Mouse (Mus musculus) liver, embryonic 16.5 days (tissue): ENCODE data around the gene Agpat4. TPM values are rescaled to one million over a fixed set of nuclear protein-coding genes. Genes with fewer than 3 reads are reported as not detected.

ENCODE experiments used
- ATAC-seq: fragments of 200-750 bp; cut with Nextera tagmentation; 2 replicates; pipeline ENCODE4 v1.8.0; 2017; ENCODE audit warnings: low read depth, mild to moderate bottlenecking, moderate number of reproducible peaks, moderate library complexity
- H3K27ac ChIP-seq: fragments of 300-500 bp; sonication (generic); 2 replicates; pipeline ENCODE4 v1.5.1; 2014; ENCODE audit warnings: mild to moderate bottlenecking, low read length
- H3K27me3 ChIP-seq: fragments of 300-500 bp; sonication (generic); 2 replicates; pipeline ENCODE4 v1.6.1; 2014; ENCODE audit warnings: low read depth, low read length, mixed read lengths; ENCODE audit not compliant: control insufficient read depth, insufficient read depth
- H3K36me3 ChIP-seq: fragments of 300-500 bp; sonication (generic); 2 replicates; pipeline ENCODE4 v1.6.1; 2014; ENCODE audit warnings: mild to moderate bottlenecking; ENCODE audit not compliant: control insufficient read depth, insufficient read depth
- H3K4me1 ChIP-seq: fragments of 300-500 bp; sonication (generic); 2 replicates; pipeline ENCODE4 v1.6.1; 2014; ENCODE audit warnings: low read depth, low read length, mixed read lengths; ENCODE audit not compliant: control insufficient read depth
- H3K4me2 ChIP-seq: fragments of 300-500 bp; sonication (generic); 2 replicates; pipeline ENCODE4 v1.6.1; 2014; ENCODE audit warnings: low read depth, low read length, mixed read lengths
- H3K4me3 ChIP-seq: fragments of 300-500 bp; sonication (generic); 2 replicates; pipeline ENCODE4 v1.5.1; 2014; ENCODE audit warnings: low read depth, mild to moderate bottlenecking, low read length
- H3K9ac ChIP-seq: fragments of 300-500 bp; sonication (generic); 2 replicates; pipeline ENCODE4 v1.6.1; 2014; ENCODE audit warnings: low read depth, low read length
- H3K9me3 ChIP-seq: fragments of 300-500 bp; sonication (generic); replicated peaks from 2 replicates; pipeline ENCODE4 v1.6.1; 2016; ENCODE audit warnings: low read length; ENCODE audit not compliant: control insufficient read depth
- WGBS: fragments of 180-500 bp; shearing (Covaris S2); extraction: QIAGEN DNeasy Blood & Tissue Kit; methylation state at CpG from one replicate; pipeline ENCODE4 v1.1.7; 2014; ENCODE audit not compliant: insufficient replicate concordance; 5-methylcytosine and 5-hydroxymethylcytosine counted together
- polyA plus RNA-seq: library from polyadenylated mRNA; unstranded; fragments of >200 nt; fragmentation: Nextera tagmentation; extraction: Ambion mirVana; gene quantifications from 2 replicates; pipeline ENCODE4 v1.2.1, GENCODE M21; 2015

The Agpat4 gene
- 27.2 and 27.8 TPM in 2 replicates for polyA plus RNA-seq

GRCm38 (mm10) chr17:12118561-12118925 lies at the start of gene Agpat4:
Gene Agpat4, plus strand, starts transcription at chr17:12118704.
- Histone ChIP-seq H3K27ac (peak within 1 kb of the TSS; percentile 93), H3K4me3 (peak within 1 kb of the TSS; percentile 81), H3K4me2 (peak within 1 kb of the TSS; percentile 98), H3K9ac (peak within 1 kb of the TSS; percentile 93), H3K36me3 (no peaks in the 10 kb centered on the region), H3K4me1 (peaks cover 29% of the 10 kb centered on the region), H3K27me3 (no peaks in the 10 kb centered on the region), H3K9me3 (peaks cover 3% of the 10 kb centered on the region; the same call in 1 of the 2 replicates)
- peak; percentile 58 for ATAC-seq
- 1% methylated on average over 13 of the region's 13 CpGs for WGBS

DNA sequence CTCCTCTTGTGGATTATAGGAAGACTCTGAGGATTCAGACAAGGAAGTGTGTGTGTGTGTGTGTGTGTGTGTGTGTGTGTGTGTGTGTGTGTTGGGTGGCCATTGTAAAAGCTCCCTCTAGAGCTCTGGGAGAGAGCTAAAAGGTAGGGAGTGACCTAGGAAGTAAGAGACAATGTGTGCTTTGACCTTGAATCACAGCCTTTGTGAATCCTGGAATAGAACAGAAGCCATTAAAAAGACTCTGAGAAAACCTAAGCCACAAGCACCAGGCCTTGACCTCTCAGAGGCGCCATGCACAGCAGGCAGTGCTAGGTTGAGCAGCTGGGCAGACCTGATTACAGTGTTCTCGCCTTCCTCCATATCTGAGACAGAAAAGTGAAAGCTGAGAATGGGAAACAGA lies 41.7 kb upstream of the Agpat4 start:
- Histone ChIP-seq H3K9me3 (no peaks in the 10 kb centered on the region), H3K4me2 (no peak overlapping the region), H3K27ac (no peak overlapping the region), H3K36me3 (no peaks in the 10 kb centered on the region), H3K27me3 (no peaks in the 10 kb centered on the region), H3K4me1 (no peaks in the 10 kb centered on the region), H3K9ac (no peak overlapping the region), H3K4me3 (no peak overlapping the region)
- no peak for ATAC-seq
- whole genome bisulfite sequencing = 52% methylated on average over 2 of the region's 2 CpGs

- Histone ChIP-seq H3K27me3 (no peaks in the 10 kb centered on the region), H3K36me3 (no peaks in the 10 kb centered on the region), H3K4me2 (no peak overlapping the region), H3K4me1 (no peaks in the 10 kb centered on the region), H3K27ac (no peak overlapping the region), H3K9me3 (no peaks in the 10 kb centered on the region), H3K9ac (no peak overlapping the region), H3K4me3 (no peak overlapping the region)
- ATAC-seq = no peak
- 43% methylated on average over 20 of the region's 20 CpGs for WGBS
Measured at GRCm38 (mm10) chr17:12080656-12081495, 37.6 kb upstream of the Agpat4 start.

GRCm38 (mm10) chr17:12082201-12082600 lies 36.3 kb upstream of the Agpat4 start:
- H3K9me3 ChIP-seq = no peaks in the 10 kb centered on the region
- H3K27ac ChIP-seq = no peak overlapping the region
- H3K4me2 ChIP-seq = no peak overlapping the region
- H3K27me3 ChIP-seq = no peaks in the 10 kb centered on the region
- H3K9ac ChIP-seq = no peak overlapping the region
- WGBS = 69% methylated on average over 5 of the region's 5 CpGs
- H3K4me3 ChIP-seq = no peak overlapping the region
- H3K4me1 ChIP-seq = no peaks in the 10 kb centered on the region
- ATAC-seq = no peak
- H3K36me3 ChIP-seq = no peaks in the 10 kb centered on the region

DNA sequence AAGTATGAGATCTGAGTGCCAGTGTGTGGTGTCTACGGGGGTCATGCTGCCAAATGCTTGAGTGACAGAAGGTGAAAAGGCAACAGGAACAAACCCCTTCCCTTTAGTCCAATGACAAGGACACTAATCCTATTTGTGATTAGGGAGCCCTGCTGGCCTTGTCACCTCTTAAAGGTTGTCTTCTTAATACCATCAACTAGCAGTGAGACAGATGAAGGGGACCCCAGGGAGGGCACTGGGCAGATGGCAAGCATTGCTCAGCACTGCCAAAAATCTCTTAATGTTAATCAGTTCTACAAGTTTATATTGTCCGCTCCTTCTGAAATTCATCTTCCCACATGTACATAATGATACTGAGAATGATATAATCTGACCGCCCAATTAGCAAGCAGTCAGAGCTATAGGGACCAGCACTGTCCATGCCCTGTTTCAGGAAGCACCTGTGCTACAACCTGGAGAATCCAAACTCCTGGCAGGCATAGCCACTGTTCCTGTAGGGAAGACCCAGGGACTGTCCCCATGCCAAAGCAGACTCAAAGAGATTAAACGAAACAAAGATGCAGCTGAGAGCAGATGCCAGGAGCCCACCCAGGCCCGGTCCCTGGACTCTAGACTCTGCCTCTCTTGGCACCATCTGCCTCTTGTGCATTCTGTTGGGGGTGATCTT lies 28.1 kb upstream of the Agpat4 start:
- Histone ChIP-seq H3K4me2 (no peak overlapping the region), H3K27ac (no peak overlapping the region), H3K4me3 (no peak overlapping the region), H3K36me3 (no peaks in the 10 kb centered on the region), H3K4me1 (no peaks in the 10 kb centered on the region), H3K9ac (no peak overlapping the region), H3K27me3 (peaks cover 2% of the 10 kb centered on the region; the same call in 1 of the 2 replicates), H3K9me3 (no peaks in the 10 kb centered on the region)
- 61% methylated on average over 5 of the region's 5 CpGs for WGBS
- no peak for ATAC-seq

DNA sequence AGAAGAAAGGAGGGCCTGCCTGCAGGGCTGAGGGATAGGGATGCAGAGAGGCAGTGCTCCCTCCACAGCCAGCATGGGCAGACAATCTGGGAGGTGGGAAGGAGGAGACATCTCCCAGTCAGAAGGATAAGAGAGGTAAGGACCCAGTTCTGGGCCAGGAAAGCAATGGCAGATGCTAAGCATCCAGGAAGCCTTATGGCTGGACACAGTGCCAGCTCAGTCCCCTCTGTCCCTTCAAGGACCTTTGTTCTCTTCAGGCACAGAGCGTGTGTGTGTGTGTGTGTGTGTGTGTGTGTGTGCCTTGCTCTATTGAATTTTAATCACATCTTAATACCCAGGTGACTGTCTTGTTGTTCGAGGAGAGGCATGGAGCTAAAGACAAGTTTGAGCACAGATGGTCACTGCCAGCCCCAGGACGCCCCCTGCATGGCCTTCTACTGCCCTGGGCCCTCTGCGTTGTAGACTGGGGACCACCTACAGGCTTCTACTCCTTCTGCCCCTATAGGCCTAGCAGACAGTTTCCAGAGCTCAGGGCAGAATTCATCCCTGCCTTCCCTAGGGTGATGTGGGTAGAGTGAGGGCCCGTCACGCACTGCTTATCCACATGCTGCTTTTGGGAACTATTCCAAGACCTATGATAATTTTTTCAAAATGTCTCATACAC lies 25.5 kb upstream of the Agpat4 start:
- H3K9me3 ChIP-seq = no peaks in the 10 kb centered on the region
- no peak overlapping the region for H3K9ac ChIP-seq
- H3K36me3 ChIP-seq = no peaks in the 10 kb centered on the region
- H3K4me1 ChIP-seq = no peaks in the 10 kb centered on the region
- no peak overlapping the region for H3K27ac ChIP-seq
- H3K27me3 ChIP-seq = peaks cover 2% of the 10 kb centered on the region; the same call in 1 of the 2 replicates
- WGBS = 76% methylated on average over 6 of the region's 6 CpGs
- ATAC-seq = no peak
- H3K4me2 ChIP-seq = no peak overlapping the region
- H3K4me3 ChIP-seq = no peak overlapping the region

GRCm38 (mm10) chr17:12094016-12094415 lies 24.5 kb upstream of the Agpat4 start:
- Histone ChIP-seq H3K9me3 (no peaks in the 10 kb centered on the region), H3K27ac (no peak overlapping the region), H3K4me3 (no peak overlapping the region), H3K4me2 (no peak overlapping the region), H3K27me3 (peaks cover 2% of the 10 kb centered on the region; the same call in 1 of the 2 replicates), H3K4me1 (no peaks in the 10 kb centered on the region), H3K36me3 (no peaks in the 10 kb centered on the region), H3K9ac (no peak overlapping the region)
- ATAC-seq = no peak
- 86% methylated on average over 1 of the region's 1 CpGs for WGBS

GRCm38 (mm10) chr17:12094827-12095590 lies 23.5 kb upstream of the Agpat4 start:
- no peak overlapping the region for H3K4me3 ChIP-seq
- peaks cover 2% of the 10 kb centered on the region; the same call in 1 of the 2 replicates for H3K27me3 ChIP-seq
- ATAC-seq = no peak
- H3K27ac ChIP-seq = no peak overlapping the region
- H3K9ac ChIP-seq = no peak overlapping the region
- H3K9me3 ChIP-seq = no peaks in the 10 kb centered on the region; the same call in 1 of the 2 replicates
- H3K4me2 ChIP-seq = no peak overlapping the region
- 77% methylated on average over 9 of the region's 9 CpGs for WGBS
- no peaks in the 10 kb centered on the region for H3K4me1 ChIP-seq
- H3K36me3 ChIP-seq = no peaks in the 10 kb centered on the region
